Mouse (Mus musculus): Measurements from ENCODE around the gene Gm43738.
"Not testable (repeated sequence)": the region's sequence is repeated elsewhere in the genome, so short reads cannot be mapped to it uniquely, and the experiment has no call there.

Gene Gm43738

GRCm38 (mm10) chr3:89101812-89102494 is 1.1 kb upstream of the Gm43738 start, which contains the start of gene Fdps:
Fdps (minus strand) TSS chr3:89101959.
- peak; percentile 99 for DNase-seq

- no peak for DNase-seq
These were observed 536 bp upstream of the Gm43738 start for GRCm38 (mm10) chr3:89101459-89101811.

DNA sequence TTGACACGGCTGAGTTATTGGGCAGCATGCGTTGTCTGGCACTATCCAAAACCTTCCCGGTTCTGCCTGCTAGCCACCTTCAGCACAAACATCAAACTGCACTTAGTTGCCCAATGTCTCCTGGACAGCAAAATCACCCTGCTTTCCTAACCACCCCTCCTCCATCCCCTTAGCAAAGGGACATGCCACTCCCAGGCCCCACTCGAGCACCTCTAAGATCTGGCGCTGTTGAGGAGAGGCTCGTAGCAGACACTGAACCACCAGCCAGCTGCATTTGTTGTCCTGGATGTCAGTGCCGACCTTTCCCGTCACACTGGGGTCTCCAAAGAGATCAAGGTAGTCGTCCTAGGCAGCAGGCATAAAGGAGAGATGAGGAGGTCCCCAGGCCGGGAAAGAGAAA is 6.9 kb downstream of the Gm43738 start:
- DNase-seq, result no peak

DNA sequence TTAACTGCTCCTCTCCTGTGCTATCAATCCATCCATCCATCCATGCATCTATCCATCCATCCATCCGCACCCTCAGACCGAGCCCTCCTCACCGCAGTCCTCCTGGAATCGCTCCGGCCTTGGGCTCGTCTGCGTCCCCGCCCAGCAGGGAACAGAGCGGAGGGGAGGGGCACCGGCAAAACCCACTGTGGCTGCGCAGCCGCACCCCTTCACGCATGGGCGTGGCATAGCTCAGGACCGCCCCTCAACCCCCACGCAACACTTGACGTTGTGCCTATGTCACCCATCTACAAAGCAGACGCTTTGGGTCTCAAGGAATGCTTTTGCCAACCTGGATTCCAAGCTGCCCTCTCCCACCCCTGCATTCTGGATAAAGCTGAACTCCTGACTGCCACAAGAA is 7.7 kb downstream of the Gm43738 start, which contains the start of gene Rusc1:
Gene Rusc1, minus strand, starts transcription at position 137 of the 400 bp plus-strand sequence.
- DNase-seq, result peak; percentile 92

GRCm38 (mm10) chr3:89092509-89093090 is 8.3 kb downstream of the Gm43738 start:
- no peak for DNase-seq

GRCm38 (mm10) chr3:89091811-89092508 is 8.9 kb downstream of the Gm43738 start:
- DNase-seq, result no peak

DNA sequence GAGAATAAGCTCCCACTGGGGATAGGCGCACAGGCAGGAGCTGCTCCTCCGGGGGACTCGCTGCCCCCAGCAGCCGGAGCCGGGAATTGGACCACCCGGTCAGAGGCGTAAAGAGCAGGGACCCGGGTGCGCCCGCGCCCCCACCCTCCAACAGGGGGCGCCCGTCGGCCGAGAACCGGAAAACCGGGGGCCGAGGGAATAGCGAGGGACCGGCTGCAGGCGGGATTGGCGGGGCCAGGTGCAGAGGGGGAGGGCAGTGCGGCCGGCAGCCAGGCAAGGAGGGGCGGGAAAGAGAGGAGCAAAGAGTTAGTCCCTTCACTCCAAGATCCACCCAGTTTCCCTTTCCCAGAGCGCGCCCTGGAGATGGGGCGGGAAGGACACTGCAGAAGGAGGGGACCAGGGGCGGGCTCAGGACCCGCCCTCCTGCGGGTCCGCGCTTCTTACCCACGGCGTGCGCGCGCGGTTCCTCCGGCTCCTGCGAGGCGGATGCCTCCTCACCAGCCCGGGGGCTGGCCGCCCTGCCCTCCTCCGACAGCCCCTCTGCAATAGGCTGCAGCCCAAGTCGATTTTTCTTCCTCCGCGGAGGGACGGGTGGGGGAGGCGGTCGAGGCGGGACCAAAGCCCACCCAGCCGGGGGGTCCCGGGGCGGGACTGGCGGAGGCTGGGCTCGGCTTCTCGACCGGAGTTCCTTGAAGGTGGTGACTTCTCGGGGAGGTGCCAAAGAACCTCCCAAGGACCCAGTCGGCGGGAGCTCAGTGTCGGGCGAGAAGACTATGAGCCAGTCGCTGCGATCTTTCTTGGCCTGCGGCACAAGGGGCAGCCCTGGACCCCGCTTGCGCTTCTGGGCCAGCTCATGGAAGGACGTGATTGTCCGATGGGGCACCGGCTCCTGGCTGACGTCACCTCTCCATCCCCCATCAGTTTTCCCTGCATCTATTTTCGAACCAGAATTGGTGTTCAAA is 9.9 kb downstream of the Gm43738 start:
- peak; percentile 87 for DNase-seq

DNA sequence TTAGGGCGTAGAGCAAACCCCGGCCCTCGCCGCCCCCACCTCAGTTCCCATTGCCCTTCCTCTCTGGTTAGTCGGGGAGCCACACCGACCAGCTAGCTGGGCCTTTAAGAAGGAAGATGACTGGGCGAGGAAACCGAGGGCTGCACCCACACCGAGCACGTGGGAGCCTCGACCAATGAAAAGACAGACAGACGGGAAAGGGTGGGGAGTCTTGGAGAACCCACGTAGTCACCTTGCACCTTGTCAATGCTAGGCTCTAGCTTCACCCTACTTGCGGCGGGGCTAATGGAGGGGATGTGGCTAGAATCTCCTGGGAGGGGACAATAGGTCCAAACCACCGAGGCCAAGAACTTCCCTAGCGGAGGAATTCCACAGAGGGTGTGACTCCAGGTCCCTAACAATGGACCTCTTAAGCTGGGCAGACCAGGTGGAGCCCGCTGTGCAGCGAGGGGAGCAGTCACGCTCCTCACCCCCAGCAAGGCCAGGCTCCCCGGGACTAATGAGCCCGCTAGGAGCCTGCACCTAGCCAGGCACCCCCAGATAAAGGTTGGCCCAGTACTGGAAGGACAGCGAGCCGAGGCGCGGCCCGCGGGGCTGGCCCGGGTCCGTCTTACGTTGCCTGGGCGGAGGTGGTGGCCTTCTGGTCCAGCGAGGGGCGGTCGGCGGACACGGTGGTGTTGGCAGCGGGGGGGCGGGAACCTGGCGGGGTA is 10.9 kb downstream of the Gm43738 start:
- DNase-seq, result peak; percentile 92

GRCm38 (mm10) chr3:89088974-89089373 is 11.9 kb downstream of the Gm43738 start:
- no peak for DNase-seq

DNA sequence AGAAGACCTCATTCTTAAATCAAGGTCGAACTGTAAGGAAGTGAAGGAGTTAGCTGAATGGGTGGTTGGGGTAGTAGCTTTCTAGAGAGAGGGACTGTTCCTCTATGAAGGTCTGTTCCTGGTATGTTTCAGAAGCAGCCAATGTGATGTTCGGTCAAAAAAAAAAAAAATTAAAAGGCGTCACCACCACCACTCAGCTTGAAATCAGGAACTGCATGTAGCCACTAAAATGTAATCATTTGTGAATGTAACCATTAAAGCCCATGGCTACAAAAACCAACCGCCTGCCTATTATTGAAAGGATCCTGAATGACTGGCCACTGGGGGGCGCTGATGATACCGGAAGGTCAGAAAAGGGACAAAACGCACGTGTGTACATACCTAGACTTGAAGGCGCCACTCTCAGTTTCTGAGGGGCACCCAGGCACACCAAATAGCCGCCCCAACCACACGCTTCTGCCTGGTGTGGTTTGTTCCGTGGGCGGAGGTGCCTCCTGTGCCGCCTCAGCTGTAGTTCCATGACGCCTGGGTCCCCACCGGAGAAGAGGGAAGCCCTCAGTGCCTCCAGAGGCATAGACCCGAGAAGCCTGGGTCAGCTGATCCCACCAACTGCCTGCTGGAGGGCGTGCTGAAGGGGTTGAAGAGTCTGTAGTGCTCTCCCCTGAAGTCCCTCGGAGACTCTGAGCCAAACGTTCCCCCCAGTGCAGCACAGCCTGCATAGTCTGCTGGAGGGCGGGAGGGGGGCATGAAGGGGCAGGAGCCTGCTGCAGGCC is 13.4 kb downstream of the Gm43738 start:
- DNase-seq, result peak; percentile 82

DNA sequence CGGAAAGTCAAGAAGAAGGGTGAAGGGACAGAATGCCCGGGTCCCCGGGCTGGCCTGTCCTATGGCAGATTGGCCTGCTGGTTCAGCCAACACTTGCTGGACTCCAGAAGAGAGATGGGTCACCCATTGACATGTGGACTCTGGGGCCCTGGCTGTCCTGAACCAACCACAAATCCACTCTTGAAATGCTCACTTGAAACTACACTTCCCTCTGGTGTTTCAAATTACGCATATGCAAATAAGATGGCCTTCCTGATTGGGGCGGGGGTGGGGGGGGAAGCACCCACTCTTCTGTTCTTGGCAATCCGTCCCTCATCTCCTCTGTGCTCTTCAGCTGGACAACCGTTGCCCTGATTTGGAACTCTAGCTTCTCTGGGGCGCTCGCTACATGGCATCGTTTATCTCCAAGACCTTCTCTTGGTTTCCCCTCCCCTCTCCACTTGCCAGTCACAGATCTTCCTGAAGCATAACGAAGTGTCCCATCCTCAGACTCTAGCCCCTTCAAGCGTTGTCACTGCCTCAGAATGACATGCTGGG is 16.2 kb downstream of the Gm43738 start:
- DNase-seq, result no peak

- DNase-seq, result no peak
These were observed 16.8 kb downstream of the Gm43738 start for GRCm38 (mm10) chr3:89084133-89084532.

DNA sequence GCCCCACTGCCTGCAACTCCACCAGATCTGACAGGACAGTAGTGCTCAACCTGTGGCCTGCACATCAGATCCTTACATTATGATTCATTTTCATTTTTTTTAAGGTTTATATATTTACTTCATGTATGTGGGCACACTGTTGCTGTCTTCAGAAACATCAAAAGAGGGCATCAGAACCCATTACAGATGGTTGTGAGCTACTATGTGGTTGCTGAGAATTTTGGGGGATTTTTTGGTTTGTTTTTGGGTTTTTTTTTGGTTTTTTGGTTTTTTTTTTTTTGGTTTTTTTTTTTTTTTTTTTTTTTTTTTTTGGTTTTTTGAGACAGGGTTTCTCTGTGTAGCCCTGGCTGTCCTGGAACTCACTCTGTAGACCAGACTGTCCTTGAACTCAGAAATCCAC is 18.6 kb downstream of the Gm43738 start:
- DNase-seq, result not testable (repeated sequence)

- DNase-seq, result no peak
These were observed 23.5 kb downstream of the Gm43738 start for GRCm38 (mm10) chr3:89077383-89077782.

DNA sequence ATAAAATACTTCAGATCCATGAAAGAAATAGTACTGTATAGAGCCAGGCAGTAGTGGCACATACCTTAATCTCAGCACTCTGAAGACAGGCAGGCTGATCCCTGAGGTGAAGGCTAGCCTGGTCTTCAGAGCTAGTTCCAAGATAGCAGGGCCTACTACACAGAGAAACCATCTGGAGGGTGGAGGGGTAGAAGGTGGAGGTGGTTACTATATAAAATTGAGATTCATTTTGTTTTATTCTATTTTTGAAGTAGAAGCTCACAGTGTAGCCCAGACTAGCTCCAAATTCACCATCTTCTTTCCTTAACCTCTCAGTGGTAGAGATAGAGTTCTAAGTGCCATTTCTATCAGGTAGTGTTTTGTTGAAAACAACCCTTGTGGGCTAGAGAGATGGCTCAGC is 33.6 kb downstream of the Gm43738 start:
- DNase-seq, result no peak

DNA sequence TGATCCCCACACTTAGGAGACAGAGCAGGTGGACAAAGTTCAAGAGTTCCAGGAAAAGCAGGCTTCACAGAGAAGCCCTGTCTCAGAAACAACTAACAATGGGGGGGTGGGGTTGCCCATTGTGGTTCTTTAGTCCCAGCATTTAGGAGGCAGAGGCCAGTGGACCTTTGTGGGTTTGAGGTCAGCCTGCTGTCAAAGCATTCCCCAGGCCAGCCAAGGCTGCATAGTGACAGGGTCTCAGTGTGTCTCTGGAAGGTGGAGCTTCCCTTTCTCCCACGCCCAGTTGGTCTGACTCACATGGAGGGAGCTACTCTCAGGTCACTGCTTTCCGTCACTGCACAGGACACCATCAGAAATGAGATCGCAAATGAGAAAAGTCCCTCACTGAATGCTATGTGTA is 39.2 kb downstream of the Gm43738 start:
- DNase-seq, result no peak

GRCm38 (mm10) chr3:89058783-89059182 is 42.1 kb downstream of the Gm43738 start:
- peak; percentile 19 for DNase-seq

DNA sequence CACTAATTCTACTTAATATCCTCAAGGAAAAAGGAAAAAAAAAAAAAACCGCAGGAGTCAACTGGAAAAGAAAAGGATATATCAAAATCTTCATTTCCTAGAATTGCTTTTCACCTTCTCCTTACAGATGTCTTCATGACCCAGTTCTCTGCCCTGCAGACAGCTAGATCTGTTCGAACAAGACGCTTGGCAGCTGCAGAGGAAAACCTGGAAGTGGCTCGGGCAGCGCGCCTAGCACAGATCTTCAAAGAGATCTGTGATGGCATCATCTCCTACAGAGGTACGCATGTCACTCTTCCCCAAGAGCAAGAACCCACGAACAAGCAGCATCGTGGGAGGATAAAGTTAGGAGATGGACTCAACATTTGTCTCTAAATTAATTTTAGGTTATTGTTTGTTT is 42.5 kb downstream of the Gm43738 start:
- DNase-seq, result no peak

- DNase-seq, result no peak
These were observed 57.5 kb downstream of the Gm43738 start for GRCm38 (mm10) chr3:89043359-89043758.

Data from kidney, postnatal 14 days (tissue).